Mouse (Mus musculus) spleen, adult 2 months (tissue): ENCODE measurements around the gene Atg7.

Experiments
- CTCF ChIP-seq: fragments of 200-500 bp; IDR thresholded peaks from 2 replicates; pipeline ENCODE4 v1.5.1; 2011; ENCODE audit warnings: mild to moderate bottlenecking, inconsistent platforms; ENCODE audit not compliant: insufficient read depth, insufficient read length, insufficient replicate concordance; ENCODE audit errors: extremely low read depth
- POLR2A ChIP-seq: fragments of 200-500 bp; IDR thresholded peaks from 2 replicates; pipeline ENCODE4 v1.6.1; 2011; ENCODE audit warnings: low read depth, low read length, inconsistent platforms

- TF ChIP-seq CTCF (no peak), POLR2A (no peak)
These were observed 55.7 kb downstream of the Atg7 start for GRCm38 (mm10) chr6:114698578-114698977.
